Mouse (Mus musculus): ENCODE results near the gene Agk. TPM values are rescaled to one million over a fixed set of nuclear protein-coding genes. Genes with fewer than 3 reads are reported as not detected.

Agk gene
- polyA plus RNA-seq, 1 experiment from 2014 or later: 32.0 TPM

- Histone ChIP-seq H3K27me3 (ENCODE audit: insufficient read depth, low read length) (no peaks in the 10 kb centered on the region), H3K36me3 (ENCODE audit: insufficient read depth, low read length) (peaks cover 30% of the 10 kb centered on the region; the same call in 1 of the 2 replicates), H3K4me2 (ENCODE audit: low read length) (no peak overlapping the region), H3K9ac (ENCODE audit: low read depth, low read length) (no peak overlapping the region), H3K9me3 (replicated peaks; ENCODE audit: low read length) (no peaks in the 10 kb centered on the region), H3K4me1 (replicated peaks; ENCODE audit: insufficient read depth, low read length) (no peaks in the 10 kb centered on the region), H3K27ac (no peak overlapping the region), H3K4me3 (replicated peaks; ENCODE audit: low read depth, low read length) (no peak overlapping the region)
- ATAC-seq (replicated peaks; ENCODE audit: low FRiP score, low read depth) (no peak), DNase-seq (ENCODE audit: low spot score) (no peak)
- WGBS: 69% methylated on average over 2 of the region's 2 CpGs
- no peak for TF ChIP-seq CTCF (IDR thresholded peaks at IDR 0.05; ENCODE audit: low read depth)
Observed at GRCm38 (mm10) chr6:40402031-40402430, 77.1 kb downstream of the Agk start.

DNA sequence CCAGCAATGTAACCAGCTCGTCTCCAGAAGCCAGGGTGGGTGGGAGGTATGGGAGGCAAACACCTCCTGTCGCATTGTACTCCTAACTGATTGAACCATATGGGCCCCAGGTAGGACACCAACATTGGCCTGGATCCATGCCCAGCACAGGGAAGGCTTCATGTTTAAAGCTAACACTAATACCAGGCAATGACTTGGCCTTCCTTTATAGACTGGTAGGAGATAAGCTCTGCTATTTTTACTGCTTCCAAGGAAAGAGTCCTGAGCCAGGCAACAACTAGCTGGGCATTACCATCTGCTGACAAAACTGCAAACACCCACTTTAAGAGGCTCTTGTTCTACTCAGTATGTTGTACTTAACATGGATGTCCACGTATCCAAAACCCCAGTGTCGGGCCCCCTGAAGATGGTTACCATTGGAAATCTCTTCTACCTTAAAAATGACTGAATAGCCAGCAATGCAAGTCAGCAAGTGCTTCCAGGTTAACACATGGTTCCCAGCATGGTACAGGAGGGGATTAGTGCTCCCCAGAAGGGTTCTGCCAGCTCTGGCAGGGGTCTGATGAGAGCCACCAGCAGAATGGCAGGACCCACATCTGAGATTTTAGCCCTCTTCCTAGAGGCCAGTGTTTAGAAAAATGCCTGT lies 78.8 kb downstream of the Agk start:
- Histone ChIP-seq H3K36me3 (ENCODE audit: insufficient read depth, low read length) (peaks cover 36% of the 10 kb centered on the region), H3K4me1 (replicated peaks; ENCODE audit: insufficient read depth, low read length) (no peaks in the 10 kb centered on the region), H3K9ac (ENCODE audit: low read depth, low read length) (no peak overlapping the region), H3K4me2 (ENCODE audit: low read length) (no peak overlapping the region), H3K9me3 (replicated peaks; ENCODE audit: low read length) (no peaks in the 10 kb centered on the region), H3K27me3 (ENCODE audit: insufficient read depth, low read length) (no peaks in the 10 kb centered on the region), H3K4me3 (replicated peaks; ENCODE audit: low read depth, low read length) (no peak overlapping the region), H3K27ac (no peak overlapping the region)
- DNase-seq (ENCODE audit: low spot score) (no peak), ATAC-seq (replicated peaks; ENCODE audit: low FRiP score, low read depth) (no peak)
- 92% methylated on average over 4 of the region's 4 CpGs for WGBS
- no peak for TF ChIP-seq CTCF (IDR thresholded peaks at IDR 0.05; ENCODE audit: low read depth)

GRCm38 (mm10) chr6:40411085-40411484 lies 86.1 kb downstream of the Agk start:
- no peak overlapping the region for H3K4me3 ChIP-seq (replicated peaks; ENCODE audit: low read depth, low read length)
- no peaks in the 10 kb centered on the region for H3K9me3 ChIP-seq (replicated peaks; ENCODE audit: low read length)

GRCm38 (mm10) chr6:40413046-40413445 lies 88.1 kb downstream of the Agk start:
- Histone ChIP-seq H3K36me3 (ENCODE audit: insufficient read depth, low read length) (peaks cover 6% of the 10 kb centered on the region; the same call in 1 of the 2 replicates), H3K4me3 (replicated peaks; ENCODE audit: low read depth, low read length) (no peak overlapping the region), H3K9ac (ENCODE audit: low read depth, low read length) (no peak overlapping the region), H3K4me1 (replicated peaks; ENCODE audit: insufficient read depth, low read length) (no peaks in the 10 kb centered on the region), H3K27ac (no peak overlapping the region), H3K9me3 (replicated peaks; ENCODE audit: low read length) (no peaks in the 10 kb centered on the region), H3K27me3 (ENCODE audit: insufficient read depth, low read length) (no peaks in the 10 kb centered on the region), H3K4me2 (ENCODE audit: low read length) (no peak overlapping the region)
- no peak for TF ChIP-seq CTCF (IDR thresholded peaks at IDR 0.05; ENCODE audit: low read depth)
- no peak for DNase-seq (ENCODE audit: low spot score)
- 91% methylated on average over 5 of the region's 5 CpGs for WGBS
- ATAC-seq (replicated peaks; ENCODE audit: low FRiP score, low read depth): no peak

More at GRCm38 (mm10) chr6:40411085-40411484, 86.1 kb downstream of the Agk start:
- H3K4me1 ChIP-seq (replicated peaks; ENCODE audit: insufficient read depth, low read length): no peaks in the 10 kb centered on the region
- DNase-seq (ENCODE audit: low spot score) (no peak), ATAC-seq (replicated peaks; ENCODE audit: low FRiP score, low read depth) (no peak)
- TF ChIP-seq CTCF (IDR thresholded peaks at IDR 0.05; ENCODE audit: low read depth): no peak
- H3K36me3 ChIP-seq (ENCODE audit: insufficient read depth, low read length): peaks cover 23% of the 10 kb centered on the region
- H3K27ac ChIP-seq: no peak overlapping the region
- no peaks in the 10 kb centered on the region for H3K27me3 ChIP-seq (ENCODE audit: insufficient read depth, low read length)
- H3K4me2 ChIP-seq (ENCODE audit: low read length): no peak overlapping the region
- H3K9ac ChIP-seq (ENCODE audit: low read depth, low read length): no peak overlapping the region
- WGBS: 95% methylated on average over 3 of the region's 3 CpGs

- no peak for TF ChIP-seq CTCF (IDR thresholded peaks at IDR 0.05; ENCODE audit: low read depth)
Observed at GRCm38 (mm10) chr6:40413565-40413964, 88.6 kb downstream of the Agk start.

GRCm38 (mm10) chr6:40415799-40416198 lies 90.8 kb downstream of the Agk start:
- Histone ChIP-seq H3K36me3 (ENCODE audit: insufficient read depth, low read length) (0 out of 2 replicates have a peak, but pooled peaks cover 4% of the 10 kb centered on the region), H3K27ac (no peak overlapping the region), H3K4me3 (replicated peaks; ENCODE audit: low read depth, low read length) (no peak overlapping the region), H3K4me1 (replicated peaks; ENCODE audit: insufficient read depth, low read length) (no peaks in the 10 kb centered on the region), H3K4me2 (ENCODE audit: low read length) (no peak overlapping the region), H3K9ac (ENCODE audit: low read depth, low read length) (no peak overlapping the region), H3K9me3 (replicated peaks; ENCODE audit: low read length) (no peaks in the 10 kb centered on the region), H3K27me3 (ENCODE audit: insufficient read depth, low read length) (no peaks in the 10 kb centered on the region)
- no peak for ATAC-seq (replicated peaks; ENCODE audit: low FRiP score, low read depth)
- WGBS: 65% methylated on average over 5 of the region's 5 CpGs
- no peak for DNase-seq (ENCODE audit: low spot score)
- no peak for TF ChIP-seq CTCF (IDR thresholded peaks at IDR 0.05; ENCODE audit: low read depth)

More at GRCm38 (mm10) chr6:40413565-40413964, 88.6 kb downstream of the Agk start:
- H3K4me2 ChIP-seq (ENCODE audit: low read length): no peak overlapping the region
- no peaks in the 10 kb centered on the region for H3K9me3 ChIP-seq (replicated peaks; ENCODE audit: low read length)
- H3K4me3 ChIP-seq (replicated peaks; ENCODE audit: low read depth, low read length): no peak overlapping the region
- no peak for ATAC-seq (replicated peaks; ENCODE audit: low FRiP score, low read depth)
- H3K4me1 ChIP-seq (replicated peaks; ENCODE audit: insufficient read depth, low read length): no peaks in the 10 kb centered on the region
- H3K27me3 ChIP-seq (ENCODE audit: insufficient read depth, low read length): no peaks in the 10 kb centered on the region
- H3K36me3 ChIP-seq (ENCODE audit: insufficient read depth, low read length): 0 out of 2 replicates have a peak, but pooled peaks cover 4% of the 10 kb centered on the region
- no peak overlapping the region for H3K27ac ChIP-seq
- H3K9ac ChIP-seq (ENCODE audit: low read depth, low read length): no peak overlapping the region
- WGBS: 96% methylated on average over 3 of the region's 3 CpGs
- DNase-seq (ENCODE audit: low spot score): no peak
